Mouse (Mus musculus): ENCODE data around the gene Dph5. TPM values are rescaled to one million over a fixed set of nuclear protein-coding genes. Genes with fewer than 3 reads are reported as not detected.
A peak's percentile ranks its signal among the peaks of the same experiment; 100 is the strongest.
"Not testable (repeated sequence)": the region's sequence is repeated elsewhere in the genome, so short reads cannot be mapped to it uniquely, and the experiment has no call there.

Gene Dph5
- 29.4 to 35.9 TPM (median 30.0 TPM) in 3 replicates for total RNA-seq (2017)

DNA sequence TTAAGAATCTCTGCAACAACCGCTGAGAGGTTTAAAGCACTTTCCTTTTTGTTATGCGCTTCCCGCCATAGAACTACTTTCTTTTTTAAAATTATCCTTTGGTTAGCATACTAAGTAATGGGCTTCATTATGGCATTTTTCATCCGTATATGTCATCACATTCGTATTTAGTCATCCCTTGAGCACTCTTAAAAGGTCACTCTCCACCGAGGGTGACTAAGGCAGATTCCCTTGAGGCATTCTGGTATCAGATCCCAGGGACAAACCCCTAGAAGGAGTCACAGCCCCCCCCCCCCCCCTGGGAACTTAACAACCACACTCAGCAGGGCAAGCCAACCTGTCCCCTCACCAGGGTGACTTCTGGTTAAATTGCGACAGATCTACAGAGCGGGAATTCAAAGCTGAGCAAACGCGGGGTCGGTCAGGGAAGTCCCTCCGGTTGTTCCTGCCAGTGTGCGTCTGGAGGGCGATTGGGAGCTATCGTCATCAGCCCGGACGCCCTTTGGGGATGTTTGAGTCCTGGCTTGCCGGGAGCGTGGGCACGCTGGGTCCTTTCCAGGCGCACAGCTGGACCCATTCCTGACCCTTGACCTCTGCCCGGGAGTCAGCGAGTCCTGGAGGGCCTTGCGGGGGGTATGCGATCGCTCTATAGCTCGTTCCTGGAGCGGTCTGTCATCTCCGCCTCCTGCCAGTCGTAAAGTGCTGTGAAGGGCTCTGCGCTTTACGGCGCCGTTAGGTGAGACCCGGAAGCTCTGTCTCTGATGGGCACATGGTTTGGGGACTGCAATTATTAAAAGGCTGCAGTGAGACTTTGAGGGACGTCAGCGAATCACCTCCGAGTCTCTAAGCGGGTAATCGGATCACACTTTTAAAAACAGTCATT is at the start of gene Dph5:
Dph5 (plus strand) TSS at position 411 of the 883 bp plus-strand sequence.
- ATAC-seq (replicated peaks; ENCODE audit: insufficient number of reproducible peaks, low FRiP score, low TSS enrichment, poor library complexity, severe bottlenecking) = peak; percentile 97

DNA sequence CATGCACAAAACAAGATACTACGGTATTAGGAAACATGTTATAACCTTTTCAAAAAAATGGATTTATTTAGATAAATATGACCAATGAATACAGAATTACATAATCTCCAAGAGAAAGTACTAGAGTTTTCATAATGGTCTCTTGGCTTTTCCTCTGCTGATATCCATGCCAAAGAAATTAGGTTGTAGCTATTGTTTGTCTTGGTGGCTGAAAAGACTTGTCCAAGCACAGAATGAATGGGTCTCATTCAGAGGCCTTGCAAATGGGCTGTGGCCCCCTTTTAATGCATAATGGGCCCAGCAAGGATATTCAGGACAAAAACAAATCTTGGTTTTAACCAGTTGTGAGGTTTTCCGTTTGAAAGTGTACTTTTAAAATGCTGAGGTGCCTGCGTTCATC is 43.1 kb upstream of the Dph5 start:
- ATAC-seq (replicated peaks; ENCODE audit: insufficient number of reproducible peaks, low FRiP score, low TSS enrichment, poor library complexity, severe bottlenecking) = no peak

DNA sequence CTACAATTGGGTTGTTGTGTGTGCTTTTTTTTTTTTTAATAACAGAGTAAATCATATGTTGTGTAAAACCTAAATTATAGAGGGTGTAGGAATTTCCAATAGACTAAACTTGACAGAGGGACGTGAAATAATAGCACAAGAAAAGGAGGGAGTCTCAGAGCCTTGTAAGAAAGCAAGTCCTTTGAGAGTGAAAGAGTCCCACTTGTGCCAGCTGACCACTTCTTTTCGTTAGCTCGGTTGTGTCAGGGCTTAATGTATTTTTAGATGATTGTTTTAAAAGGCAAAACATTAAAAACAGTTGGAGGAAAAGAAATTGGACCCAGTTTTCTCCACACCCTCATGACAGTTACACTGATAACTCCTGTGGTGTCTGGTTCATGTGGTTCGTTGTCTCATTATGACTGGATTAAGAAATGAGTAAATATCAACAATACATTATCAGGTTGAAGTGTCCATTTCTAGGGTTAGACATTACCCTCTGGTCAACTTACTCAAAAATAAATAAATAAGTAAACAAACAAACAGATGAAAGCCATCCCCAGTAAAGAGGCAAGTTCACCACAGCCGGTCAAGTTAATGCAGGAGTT is 42.5 kb upstream of the Dph5 start:
- no peak for ATAC-seq (replicated peaks; ENCODE audit: insufficient number of reproducible peaks, low FRiP score, low TSS enrichment, poor library complexity, severe bottlenecking)

DNA sequence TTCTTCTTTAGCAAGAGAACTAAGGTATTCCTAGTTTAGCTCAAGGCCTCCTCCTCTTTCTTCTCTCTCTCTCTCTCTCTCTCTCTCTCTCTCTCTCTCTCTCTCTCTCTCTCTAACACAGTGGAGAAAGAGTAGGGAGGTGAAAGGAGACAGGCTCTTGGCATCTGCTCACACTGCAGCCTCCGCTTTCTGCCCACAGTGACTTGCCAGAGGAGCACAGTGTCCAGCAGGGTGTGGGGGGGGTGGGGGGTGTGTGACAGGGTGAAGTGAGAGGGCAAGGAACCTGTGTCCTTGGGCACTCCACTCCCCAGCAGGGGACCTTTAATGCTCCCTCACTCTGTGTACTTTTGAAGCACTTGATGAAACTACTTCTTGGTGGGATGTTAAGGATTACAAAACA is 41.9 kb upstream of the Dph5 start:
- ATAC-seq (replicated peaks; ENCODE audit: insufficient number of reproducible peaks, low FRiP score, low TSS enrichment, poor library complexity, severe bottlenecking) = no peak

DNA sequence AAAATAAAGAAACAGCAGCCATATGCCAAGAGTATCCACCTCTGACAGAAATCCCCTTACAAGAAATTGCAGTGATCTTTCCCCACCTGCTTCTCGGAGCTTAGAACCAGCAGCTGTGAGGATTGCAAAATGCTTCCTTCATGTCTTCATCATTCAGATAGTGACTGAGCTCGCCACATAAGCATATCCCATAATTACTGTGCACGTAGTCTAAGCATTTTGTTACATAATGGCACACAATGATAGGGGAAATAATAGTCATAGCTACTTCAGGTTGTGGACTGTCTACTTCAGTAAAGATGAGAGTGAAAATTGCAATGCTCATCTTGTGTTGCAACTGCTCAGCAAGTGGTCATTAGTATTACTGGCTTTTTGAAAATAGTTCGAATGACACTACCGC is 41.5 kb upstream of the Dph5 start:
- ATAC-seq (replicated peaks; ENCODE audit: insufficient number of reproducible peaks, low FRiP score, low TSS enrichment, poor library complexity, severe bottlenecking) = no peak

DNA sequence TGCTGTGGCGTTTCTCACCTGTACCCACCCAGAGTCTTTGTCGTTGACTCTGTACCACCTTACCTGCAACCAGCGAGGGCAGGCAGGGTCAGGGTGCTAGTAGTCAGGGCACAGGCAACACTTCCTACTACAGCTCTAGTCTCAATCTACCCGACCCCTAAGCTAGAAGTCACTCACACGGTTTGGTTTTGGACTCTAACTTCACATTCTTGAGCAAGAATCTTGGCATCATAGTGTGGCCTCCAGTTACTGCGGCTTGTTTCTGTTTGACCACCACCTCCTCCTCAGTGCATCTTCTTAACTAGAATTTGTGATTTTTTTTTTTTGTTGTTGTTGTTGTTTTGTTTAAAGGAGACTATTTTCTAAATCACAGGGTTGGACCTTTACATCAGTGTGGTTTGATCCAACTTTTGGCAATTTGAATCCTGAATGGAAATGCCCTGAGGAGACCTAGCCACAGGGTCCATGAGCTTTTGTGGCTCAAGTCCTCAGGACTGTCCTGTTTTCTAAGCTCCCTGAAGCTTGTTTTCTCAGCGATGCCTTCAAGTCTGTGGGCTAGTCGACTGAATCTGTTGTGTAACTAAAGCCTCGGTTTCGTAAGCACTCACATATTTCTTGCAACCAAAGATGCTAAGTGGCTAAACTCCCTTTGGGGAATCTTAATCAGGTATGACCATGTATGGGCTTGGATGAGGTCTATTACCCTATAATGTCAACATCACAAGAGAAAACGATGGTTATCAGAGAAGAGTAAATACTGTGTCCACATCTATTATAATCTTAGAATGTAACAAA is 38.8 kb upstream of the Dph5 start:
- ATAC-seq (replicated peaks; ENCODE audit: insufficient number of reproducible peaks, low FRiP score, low TSS enrichment, poor library complexity, severe bottlenecking) = no peak

DNA sequence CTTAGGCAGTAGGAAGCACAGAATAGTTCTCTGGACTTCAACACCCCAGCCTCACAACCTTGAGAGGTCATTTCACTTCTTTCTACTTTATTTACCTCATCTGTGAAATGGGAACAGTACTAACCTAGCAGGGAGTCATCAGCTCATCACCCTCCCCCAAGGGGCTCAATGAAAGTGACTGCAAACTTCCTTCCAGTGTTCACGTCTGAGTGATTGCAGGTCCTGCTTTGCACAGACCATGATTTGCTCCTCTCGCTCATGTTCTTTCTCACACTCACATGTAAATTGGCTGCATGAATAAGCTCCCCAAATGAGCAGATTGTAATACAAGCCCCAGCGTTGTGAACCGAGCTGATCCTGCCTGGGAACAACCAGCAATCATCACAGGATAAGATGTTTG is 36.7 kb upstream of the Dph5 start:
- no peak for ATAC-seq (replicated peaks; ENCODE audit: insufficient number of reproducible peaks, low FRiP score, low TSS enrichment, poor library complexity, severe bottlenecking)

DNA sequence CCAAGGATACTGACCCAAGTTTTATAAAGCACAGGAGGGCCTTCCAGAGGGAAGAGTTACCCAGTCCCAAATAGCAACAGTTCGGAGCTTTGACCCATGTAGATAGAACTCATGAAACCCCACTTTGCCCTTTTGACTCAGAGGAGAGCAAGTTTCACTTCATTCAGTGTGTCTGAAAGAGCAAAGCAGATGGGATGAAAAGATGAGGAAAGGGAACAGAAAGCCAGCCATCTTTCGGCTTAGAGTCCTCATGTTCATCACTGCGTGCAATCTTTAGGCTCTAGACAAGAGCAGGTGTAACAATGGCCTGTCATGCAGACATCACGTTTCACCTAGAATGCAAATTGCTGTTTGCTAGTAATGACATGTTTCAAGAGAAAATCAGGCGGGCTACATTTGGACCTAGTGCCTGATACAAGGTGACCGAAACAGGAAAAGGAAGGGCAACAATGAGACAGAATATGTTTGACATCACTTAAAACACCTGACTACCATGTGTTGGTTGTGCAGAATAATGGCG is 32.9 kb upstream of the Dph5 start:
- ATAC-seq (replicated peaks; ENCODE audit: insufficient number of reproducible peaks, low FRiP score, low TSS enrichment, poor library complexity, severe bottlenecking) = no peak

DNA sequence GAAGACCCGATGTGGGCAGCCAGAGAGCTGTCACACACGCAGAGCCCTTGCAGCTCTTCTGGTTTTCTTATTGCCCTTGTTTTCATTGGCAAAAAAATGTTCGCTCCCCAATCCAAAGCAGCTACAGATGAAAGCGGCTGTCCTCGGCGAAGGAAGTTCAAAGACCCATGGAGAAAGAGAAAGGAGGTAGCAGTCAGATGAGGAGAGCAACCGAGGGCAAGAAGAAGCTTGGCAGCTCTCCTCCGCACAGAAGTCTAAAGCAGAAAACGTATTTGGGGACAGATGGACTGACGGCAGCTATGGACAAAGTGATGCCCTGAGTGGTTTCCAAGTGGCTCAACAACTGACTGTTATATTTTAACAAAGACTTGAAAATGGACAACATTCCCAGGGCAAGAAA is 32.1 kb upstream of the Dph5 start:
- ATAC-seq (replicated peaks; ENCODE audit: insufficient number of reproducible peaks, low FRiP score, low TSS enrichment, poor library complexity, severe bottlenecking) = no peak

DNA sequence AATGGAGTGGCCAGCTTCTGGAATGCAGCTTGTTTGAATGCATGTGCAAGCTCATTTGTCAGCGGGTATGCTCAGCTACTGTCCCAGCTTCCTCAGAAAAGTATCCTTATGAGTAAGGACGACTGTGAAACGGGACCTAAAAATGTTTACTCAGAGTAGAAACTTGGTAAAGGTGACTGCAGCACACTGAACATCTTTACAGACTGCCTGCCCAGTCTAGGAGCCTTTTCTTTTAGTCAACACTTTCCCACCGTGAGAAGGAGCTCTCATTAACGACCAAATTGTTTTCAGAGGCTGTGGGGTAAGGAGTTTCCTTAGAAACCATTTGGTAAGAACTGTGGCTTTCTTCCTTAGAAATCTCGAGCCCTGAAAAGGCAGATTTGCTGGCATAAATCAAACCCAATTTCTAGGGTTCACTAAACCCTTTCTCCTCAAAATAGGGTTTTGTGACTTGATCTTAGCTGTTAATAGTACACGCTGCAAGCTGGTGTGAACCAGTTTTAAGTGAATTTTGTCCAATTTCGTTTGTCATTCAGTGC is 31.1 kb upstream of the Dph5 start:
- ATAC-seq (replicated peaks; ENCODE audit: insufficient number of reproducible peaks, low FRiP score, low TSS enrichment, poor library complexity, severe bottlenecking) = no peak

DNA sequence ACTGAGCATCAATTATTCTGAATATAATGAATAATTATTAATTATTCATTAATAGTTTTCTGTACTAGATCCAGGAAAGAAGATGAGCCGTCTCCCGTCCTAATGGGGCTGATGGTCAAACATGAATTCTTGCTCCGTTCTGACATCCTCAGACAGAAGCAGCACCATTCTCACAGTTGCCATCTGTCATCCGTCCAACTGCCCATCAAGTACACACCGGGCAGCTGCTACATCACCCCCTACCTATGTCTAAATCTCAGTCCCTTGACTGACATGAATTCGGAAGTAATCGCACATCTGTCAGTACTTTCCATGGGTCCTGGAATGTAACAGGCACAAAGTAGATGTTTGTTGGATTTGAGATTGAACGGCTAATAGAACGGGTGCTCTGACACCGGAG is 30.2 kb upstream of the Dph5 start:
- ATAC-seq (replicated peaks; ENCODE audit: insufficient number of reproducible peaks, low FRiP score, low TSS enrichment, poor library complexity, severe bottlenecking) = no peak

DNA sequence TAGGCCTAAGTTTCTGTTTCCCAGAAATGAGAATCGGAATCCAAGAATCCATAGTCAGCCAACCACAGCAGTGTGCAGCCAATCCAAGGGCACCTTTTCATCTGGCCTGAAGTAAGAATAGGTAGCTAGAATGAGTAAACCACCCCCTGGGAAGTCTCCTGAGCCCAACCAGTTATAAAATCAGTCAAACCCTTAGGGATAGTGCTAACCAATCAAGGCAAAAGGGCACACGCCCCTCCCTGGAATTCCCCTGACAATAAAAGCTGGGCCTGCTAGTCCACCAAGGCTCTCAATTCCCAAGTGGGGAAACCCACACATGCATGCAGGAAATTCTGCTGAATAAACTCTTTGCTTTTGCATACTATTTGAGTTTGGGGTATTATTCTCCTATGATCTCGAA is 28.8 kb upstream of the Dph5 start:
- ATAC-seq (replicated peaks; ENCODE audit: insufficient number of reproducible peaks, low FRiP score, low TSS enrichment, poor library complexity, severe bottlenecking) = no peak

DNA sequence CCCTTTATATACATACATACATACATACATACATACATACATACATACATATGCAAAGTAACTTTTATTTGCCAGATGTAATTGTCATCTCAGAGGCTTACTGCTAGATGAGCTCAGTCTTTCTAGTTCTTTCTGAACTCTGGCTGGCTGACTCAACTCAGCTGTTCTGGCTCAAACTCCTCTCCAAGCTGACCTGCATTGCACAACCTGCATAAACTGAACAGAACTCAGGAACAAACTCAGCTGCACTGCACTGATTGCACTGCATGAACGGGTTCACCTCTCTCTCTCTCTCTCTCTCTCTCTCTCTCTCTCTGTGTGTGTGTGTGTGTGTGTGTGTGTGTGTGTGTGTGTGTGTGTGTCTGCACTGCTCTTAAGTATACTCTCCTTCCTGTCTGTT is 26.9 kb upstream of the Dph5 start:
- not testable (repeated sequence) for ATAC-seq (replicated peaks; ENCODE audit: insufficient number of reproducible peaks, low FRiP score, low TSS enrichment, poor library complexity, severe bottlenecking)

DNA sequence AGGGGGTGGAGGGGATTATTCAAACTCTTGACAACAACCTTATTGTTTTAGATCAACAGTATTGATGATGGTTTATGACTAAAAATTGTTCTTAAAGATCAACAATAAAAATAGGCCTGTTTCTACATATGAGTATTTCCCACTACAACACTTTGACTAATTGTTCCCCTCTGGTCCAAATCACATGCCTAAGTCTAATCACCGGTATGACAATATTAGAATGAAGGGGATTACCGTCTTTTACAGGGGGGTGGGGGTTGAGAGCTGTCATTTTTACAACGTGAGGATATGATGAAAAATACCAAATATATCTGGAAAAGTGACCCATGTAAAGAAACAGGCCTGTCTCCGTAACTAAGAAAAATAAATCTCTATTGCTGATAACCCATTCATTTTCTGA is 24.1 kb upstream of the Dph5 start:
- no peak for ATAC-seq (replicated peaks; ENCODE audit: insufficient number of reproducible peaks, low FRiP score, low TSS enrichment, poor library complexity, severe bottlenecking)

DNA sequence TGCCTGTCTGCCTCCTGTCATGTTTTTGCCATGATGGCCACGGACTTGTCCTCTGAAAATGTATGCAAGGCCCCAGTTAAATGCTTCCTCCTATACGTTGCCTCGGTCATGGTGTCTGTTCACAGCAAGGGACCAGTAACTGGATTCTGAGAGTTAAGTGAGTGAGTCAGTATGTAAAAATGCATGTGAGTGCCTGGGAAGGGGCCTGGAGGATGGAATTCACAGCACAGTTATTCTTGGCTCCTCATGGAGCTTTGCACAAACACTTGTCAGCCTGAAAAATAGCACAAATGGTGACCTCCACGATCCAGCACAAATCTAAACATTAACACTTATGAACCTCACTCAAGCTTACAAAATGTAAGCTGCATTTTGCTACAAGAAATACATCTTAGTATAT is 20.5 kb upstream of the Dph5 start:
- no peak for ATAC-seq (replicated peaks; ENCODE audit: insufficient number of reproducible peaks, low FRiP score, low TSS enrichment, poor library complexity, severe bottlenecking)

DNA sequence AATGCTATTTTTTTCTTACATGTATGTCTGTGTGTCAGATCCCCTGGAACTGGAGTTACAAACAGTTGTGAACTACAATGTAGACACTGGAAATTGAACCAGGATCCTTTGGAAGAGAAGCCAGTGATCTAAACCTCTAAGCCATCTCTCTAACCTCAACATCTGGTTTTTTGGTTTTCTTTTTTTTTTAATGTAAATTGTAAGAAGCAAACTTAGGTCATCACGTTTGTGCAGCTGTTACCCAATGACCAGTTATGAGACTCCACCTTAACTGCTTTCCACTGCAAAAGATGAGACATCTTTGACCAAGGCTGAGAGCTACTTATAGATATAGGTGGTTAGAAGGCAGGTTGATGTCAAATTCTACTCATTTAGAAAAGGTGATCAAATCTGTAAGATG is 19.7 kb upstream of the Dph5 start:
- no peak for ATAC-seq (replicated peaks; ENCODE audit: insufficient number of reproducible peaks, low FRiP score, low TSS enrichment, poor library complexity, severe bottlenecking)

DNA sequence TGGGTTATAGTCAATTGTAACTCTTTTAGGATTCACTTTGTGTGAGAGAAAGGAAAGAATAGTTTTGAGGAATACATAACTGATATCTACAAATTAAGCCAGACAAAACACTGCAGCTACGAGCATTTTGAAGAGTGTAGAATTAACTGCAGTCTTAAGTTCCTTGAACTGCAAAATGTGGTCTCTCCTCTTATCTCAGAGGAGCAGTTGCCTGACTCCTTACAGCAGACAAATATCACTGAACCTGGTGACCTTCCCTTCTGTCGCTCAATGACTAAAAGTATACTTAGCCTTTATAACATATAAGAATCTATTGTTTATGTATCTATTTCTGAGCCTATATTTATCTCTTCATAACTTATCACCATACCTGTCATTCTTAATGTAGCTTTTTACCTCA is 18.3 kb upstream of the Dph5 start:
- ATAC-seq (replicated peaks; ENCODE audit: insufficient number of reproducible peaks, low FRiP score, low TSS enrichment, poor library complexity, severe bottlenecking) = no peak

DNA sequence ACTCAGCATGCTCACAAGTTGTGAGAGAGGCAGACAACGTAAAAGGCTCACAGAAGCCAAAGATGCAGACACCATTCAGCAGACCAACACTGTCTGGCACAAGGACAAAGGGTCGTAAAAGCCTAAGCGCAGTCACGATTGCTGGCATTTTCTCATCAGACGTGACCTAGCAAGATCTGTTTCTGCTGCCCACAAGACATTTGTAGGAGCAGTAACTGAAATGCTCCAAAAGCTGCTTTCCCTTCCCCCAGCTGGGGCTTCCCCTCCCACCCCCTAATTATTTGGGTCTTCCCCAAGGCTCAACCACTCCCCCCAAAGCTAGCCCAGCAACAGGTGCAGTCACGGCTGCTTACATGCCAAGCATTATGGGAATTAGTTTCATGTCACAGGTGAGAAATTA is 12.1 kb upstream of the Dph5 start:
- ATAC-seq (replicated peaks; ENCODE audit: insufficient number of reproducible peaks, low FRiP score, low TSS enrichment, poor library complexity, severe bottlenecking) = no peak

DNA sequence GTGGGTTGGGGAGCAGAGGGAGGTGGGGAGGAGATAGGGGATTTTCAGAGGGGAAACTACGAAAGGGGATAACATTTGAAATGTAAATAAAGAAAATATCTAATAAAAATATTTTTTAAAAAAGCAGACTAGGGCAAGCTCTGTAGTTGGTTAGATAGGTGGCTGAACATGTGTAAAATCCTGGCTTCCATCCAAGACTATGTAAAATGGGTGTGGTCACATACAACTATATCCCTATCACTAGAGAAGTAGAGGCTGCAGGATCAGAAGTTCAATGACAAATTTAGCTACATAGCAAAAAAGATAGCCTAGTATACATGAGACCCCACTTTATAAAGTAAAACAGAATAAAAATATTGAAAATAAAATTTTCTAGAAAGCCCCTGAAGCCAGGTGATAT is 10.5 kb upstream of the Dph5 start:
- ATAC-seq (replicated peaks; ENCODE audit: insufficient number of reproducible peaks, low FRiP score, low TSS enrichment, poor library complexity, severe bottlenecking) = no peak

Data from monocyte, adult 5-6 weeks (primary cell).